Mouse (Mus musculus) small intestine, adult 2 months (tissue): ENCODE results near the gene Cmah.

Source experiments
- CTCF ChIP-seq: fragments of 200-500 bp; IDR thresholded peaks from 2 replicates; pipeline ENCODE4 v1.5.1; 2012; ENCODE audit warnings: low read depth, mild to moderate bottlenecking, control low read depth, inconsistent platforms, low read length, moderate library complexity, mixed read lengths; ENCODE audit not compliant: insufficient replicate concordance, insufficient read length; ENCODE audit errors: extremely low read depth
- POLR2A ChIP-seq: fragments of 200-500 bp; IDR thresholded peaks from 2 replicates; pipeline ENCODE4 v1.6.1; 2012; ENCODE audit warnings: low read depth, mild to moderate bottlenecking, control low read depth, inconsistent platforms, low read length, moderate library complexity

DNA sequence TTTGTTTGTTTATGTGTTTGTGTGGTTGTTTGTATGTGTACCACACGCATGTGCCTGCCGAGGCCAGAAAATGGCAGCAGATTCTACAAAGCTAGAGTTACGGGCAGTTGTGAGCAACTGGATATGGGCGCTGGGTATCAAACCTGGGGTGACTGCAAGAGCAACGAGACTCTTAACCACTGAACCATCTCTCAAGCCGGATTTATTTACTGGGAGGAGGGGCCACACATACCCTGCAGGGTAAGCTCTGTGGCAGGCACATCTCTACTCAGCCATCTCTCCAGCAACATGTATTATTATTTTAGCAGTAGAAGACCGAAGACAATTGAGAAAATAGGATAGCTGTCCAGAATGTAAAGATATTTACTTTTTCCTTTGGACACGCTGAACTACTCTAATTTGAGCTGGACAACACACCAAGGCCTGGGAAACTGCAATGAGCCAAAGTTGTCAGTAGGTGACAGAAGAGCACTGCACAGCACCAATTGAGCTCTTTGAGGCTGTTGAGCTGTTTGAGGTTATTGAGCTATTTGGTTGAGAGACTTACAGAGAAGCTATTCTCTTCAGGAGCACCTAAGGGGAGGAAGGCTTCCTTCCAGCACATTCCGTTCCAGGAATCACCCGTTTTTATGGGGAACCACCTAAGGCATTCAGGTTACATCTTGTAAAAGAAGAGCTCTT, 154.6 kb downstream of the Cmah start:
- TF ChIP-seq CTCF, result no peak
- TF ChIP-seq POLR2A, result no peak
